Mouse (Mus musculus) kidney, postnatal 14 days (tissue): Measurements from ENCODE around the gene Cacna2d2.
A peak's percentile ranks its signal among the peaks of the same experiment; 100 is the strongest.

ENCODE experiments used
- DNase-seq: peaks from one replicate; pipeline ENCODE4 v3.0.0; 2022; ENCODE audit warnings: mixed read lengths

Cacna2d2 gene

DNA sequence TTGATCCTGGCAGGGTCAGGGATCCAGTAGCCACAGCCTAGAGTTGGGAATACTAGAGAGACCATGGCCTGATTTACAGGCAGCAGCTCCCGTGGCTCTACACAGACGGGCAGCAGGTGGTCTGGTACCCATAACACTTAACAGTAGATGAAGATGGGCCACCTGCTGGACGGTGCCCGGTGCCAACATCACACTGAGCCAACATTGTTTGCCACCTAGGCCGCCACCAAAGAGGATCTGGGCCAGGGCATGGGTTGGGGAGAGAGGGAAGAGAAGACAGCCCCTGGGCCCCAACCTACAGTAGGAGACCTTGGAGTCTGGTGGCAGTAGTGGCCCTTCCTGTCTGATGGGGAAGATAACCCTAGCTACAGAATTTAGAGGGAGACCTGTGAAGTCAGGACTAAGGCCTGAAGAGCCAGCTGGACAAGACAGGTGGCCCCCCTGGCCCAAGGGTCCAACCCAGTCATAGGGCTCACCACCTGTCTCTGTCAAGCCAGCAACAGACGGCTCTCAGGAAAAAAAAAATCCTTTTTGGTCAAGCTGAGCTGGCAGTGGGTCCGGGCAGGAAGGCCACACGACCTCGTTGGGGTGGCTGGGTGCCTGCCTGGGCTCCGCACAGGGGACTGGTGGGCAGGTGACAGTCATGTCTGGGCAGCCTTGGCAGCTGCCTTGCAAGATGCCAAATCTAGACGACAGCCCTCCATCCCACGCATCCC, 102.9 kb downstream of the Cacna2d2 start:
- DNase-seq, result no peak

DNA sequence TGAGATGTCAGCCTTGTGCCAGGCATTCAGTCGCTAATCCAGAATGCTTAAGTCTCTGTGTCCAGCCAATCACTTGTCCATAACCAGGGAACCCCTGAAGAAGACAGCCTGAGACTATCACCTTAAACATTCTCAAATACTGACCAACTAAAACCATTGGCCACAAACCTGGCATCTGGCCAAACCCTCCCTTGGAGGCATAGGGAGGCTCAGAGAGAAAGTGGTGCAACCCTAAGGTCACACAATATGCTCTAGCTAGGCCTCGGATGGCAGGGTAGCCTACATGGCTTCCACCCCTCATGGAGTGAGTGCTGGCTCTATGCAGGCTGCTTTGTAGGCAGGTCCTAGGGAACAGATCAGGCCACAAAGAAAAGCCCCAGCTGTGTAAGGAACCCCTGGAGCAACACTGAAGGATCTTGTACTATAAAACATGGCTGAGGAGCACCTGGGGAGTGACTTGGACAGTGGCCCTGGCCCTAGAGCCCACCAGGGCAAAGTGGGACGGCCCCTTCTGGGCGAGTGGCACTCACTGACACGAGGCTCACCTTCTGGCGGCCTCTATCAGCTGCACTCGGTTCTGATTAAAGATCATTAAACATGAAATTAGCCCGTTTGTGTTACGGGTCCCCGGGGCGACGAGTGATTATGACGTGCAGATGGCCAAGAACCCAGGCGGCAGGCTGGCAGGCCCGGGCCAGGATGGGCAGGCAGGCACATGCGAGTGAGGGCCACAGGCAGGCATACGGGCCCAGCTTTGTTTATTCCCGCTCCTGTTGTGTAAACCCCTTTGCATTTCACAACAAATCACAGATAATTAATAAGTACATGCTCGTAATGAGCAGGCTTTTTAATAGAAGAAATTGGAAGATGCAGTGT, 105.5 kb downstream of the Cacna2d2 start:
- DNase-seq, result no peak

DNA sequence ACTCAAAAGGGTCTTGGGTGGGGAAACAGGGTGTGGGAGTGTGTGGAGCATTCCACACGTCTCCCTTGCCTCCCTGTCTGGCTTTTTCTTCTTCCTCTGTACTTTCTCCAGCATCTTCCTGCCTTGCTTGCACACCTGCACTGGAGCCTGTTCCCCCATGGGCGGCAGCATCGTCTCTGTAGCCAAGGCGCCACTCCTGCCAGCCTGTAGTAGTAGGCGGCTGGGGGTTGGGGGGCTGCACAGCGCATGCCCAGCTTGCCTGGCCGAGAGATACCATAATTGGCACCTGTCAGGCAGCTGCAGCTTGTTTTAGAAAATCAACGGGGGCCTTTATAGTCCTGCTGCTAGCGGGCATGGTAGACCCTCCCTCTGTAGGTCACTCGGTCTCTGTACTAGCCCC, 108.9 kb downstream of the Cacna2d2 start:
- no peak for DNase-seq

DNA sequence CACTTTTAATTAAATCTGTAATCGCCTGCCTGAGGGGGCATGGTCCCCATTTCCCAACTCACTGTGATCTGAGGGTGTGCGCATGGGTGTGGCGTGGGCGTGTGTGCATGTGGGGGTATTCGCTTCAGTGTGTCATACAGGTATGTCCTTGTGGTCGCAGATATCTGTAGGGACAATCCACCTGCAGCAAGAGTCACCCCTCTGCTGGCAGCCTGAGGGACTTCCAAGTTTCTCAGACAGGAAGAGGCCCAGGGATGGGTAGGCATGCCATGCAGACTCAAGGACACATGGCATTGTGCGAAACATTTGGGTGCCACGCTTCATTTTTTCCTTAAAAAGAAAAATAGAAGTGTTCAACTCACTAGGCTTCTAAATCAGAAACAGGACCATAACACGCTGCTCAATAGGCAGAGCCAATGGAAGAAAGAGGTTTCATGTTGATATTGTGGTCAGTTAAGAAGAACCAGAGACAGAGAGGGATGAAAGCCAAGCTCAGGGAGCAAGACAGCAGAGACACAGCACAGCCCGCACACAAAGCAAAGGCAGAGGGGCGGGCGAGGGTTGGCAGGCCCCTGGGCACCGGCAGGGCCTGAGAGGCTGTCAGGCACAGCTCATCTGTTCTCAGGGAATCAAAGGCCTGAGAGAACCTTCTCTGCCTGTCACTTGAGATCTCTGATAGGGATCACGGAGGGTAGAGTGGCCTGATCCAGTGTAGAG, 111.1 kb downstream of the Cacna2d2 start:
- DNase-seq, result no peak

DNA sequence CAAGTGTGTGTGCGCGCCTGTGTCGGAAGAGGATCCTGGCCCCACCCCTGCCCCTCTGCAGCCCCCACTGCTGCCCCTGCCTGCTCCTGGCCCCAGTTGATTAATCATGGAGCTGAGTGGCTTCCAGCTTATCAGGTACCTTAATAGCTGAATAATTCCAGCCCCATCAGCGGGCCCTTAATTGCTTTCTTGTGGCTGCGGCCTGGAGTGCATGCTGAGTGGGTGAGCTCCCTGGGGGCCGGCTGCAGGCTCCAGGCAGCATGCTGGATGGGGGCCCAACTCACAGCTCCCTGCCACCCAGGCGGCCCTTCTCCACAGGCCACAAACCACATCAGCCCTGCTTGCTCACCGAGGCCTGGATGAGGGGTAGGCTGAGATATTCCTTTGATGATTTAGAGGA, 112.0 kb downstream of the Cacna2d2 start:
- no peak for DNase-seq

DNA sequence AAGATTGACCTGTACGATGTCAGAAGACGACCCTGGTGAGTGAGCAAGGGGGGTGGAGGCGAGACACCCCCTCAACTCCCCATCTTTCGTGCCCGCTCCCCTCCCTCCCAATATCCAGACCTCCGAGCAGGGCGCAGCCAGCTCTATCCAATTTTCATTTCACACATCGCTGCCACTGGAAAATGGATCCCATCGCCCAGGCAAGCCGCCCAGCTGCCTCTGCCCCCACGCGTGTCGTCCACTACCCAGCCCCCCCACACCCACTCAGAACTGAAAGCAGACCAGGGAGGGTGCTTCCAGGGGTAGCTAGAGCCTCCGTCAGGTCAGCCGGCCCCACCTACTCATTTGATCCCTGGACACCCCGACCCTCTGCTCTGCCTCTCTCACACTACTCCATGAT, 112.9 kb downstream of the Cacna2d2 start:
- DNase-seq, result no peak

DNA sequence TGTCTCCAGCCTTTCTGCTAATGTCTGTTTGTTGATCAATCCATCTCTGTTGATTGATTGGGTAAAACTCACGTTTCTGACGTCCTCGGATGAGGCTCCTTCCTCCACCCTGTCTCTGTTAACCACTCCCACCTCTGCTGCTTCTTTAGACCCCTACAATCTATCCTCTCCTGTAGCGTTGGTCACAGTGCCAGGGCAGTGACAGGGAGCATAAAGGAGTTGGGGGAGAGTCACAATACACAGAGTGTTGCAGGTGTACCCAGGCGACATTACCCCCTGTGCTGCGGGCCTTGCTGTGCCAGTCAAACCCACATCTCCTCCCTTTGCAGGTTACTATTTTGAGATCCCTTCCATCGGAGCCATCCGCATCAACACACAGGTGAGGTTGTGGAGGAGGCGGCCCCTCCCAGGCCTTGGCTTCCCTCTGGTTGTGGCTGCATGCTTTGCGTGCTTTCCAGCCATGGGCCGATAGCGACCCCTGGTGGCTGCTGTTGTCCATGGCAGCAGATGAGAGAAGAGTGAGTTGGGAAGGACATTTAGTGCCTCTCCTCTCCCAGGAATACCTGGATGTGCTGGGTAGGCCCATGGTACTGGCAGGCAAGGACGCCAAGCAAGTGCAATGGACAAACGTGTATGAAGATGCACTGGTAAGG, 115.0 kb downstream of the Cacna2d2 start:
- peak; percentile 83 for DNase-seq

DNA sequence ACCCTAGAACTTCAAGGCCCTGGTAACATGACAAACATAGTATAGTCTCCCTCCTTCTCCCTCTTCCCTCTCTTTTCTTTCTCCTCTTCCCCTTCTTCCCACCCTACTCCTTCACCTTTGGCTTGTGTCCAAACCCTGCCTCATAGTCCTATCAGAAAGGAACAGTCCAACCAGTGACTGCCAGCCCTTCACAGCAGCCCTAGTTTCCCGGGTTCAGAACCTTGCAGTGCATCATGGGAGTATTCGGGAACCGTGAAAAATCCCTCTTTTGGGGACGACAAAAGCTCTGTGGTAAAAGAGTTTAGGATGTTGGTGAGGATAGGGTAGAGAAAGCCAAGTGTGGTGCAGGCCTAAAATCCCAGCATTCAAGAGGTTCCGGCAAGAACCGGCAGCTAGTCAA, 120.9 kb downstream of the Cacna2d2 start:
- DNase-seq, result no peak

DNA sequence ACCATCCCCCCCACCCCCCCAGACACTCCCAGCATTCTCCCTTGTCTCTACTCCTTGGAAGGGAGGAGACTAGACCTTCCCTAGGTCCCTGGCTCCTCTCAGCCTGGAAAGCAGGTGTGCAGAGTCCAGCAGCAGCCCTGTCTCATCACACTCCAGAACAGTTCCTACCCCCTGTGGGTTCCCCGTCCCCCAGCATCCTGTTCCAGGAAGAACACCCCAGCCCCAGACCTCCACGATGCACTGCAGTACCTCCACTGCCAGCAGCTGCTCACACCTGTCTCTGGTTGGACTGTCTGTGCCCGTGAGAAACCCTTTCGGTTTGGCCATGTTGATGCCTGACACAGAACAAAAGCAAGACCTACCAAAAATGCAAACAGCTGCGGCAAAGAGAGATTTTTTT, 121.8 kb downstream of the Cacna2d2 start:
- no peak for DNase-seq

DNA sequence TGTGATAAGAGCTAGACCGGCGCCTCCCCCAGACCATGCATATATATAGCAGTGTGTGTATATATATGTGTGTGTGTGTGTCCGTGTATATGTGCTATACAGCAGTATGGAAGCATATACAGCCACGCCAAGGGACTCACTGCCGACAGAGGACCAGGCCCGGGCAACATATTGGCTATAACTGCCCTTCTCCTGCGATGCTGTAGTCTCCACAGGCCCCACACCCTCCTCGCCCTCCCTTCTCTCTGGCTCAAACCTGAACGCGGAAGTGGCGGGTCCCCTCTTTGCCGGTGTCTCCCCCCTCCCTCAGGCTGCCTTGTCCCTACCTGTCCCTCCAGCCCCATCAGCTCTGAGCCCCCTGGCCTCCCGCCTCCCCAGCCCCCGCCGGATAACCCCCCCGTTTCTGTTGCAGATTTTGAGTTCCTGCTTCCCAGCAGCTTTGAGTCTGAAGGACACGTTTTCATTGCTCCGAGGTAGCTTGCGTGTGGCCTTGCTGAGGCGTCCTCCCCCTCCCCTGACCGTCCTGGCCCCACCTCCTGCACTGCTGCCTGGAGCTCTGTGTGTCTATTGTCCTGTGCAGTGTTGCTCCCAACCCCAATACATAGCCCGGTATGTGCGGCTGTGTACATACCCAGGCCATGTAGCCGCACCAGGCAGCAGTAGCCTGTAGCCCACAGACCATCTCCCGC, 122.4 kb downstream of the Cacna2d2 start:
- DNase-seq, result no peak

DNA sequence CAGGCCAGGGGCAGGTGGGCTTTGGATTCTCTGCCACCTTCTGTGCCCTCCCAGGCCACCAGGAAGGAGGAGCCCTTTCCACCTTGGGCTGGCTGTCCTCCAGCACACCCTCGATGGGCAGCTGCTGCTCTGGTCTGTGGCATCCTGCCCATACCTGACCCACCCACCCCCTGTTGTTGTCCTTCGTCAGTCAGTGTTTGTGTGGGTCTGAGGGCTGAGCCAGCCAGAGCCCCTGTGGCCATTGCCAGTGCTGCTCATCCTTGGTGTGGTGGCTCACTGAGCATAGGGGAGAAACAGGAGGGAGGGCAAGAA, 122.9 kb downstream of the Cacna2d2 start:
- no peak for DNase-seq

DNA sequence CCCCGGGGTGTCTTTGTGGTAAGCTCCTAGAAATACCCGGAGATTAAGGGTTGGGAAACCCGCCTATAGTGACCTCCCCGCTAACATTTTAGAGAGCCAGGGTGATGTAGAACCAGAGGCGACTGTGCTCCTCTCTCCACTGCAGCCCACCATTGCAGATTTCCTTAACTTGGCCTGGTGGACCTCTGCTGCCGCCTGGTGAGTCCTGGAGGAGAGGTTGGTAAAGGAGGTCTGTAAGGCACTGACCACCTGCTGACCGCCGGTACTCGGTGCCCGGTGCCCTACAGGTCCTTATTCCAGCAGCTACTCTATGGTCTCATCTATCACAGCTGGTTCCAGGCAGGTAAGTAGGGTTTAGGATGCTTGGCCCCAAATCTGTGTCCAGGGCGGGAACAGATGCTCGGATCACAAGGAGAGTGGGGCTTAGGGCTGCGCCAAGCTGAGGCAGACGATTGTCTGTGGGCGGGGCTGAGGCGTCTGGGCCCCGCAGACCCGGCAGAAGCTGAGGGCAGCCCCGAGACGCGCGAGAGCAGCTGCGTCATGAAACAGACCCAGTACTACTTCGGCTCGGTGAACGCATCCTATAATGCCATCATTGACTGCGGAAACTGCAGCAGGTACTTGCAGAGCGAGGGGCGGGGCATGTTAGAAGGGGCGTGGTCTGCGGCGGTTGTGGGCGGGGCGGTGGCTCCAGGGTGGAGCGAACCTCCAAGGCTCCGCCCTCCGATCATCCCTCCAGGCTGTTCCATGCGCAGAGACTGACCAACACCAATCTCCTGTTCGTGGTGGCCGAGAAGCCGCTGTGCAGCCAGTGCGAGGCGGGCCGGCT, 127.0 kb downstream of the Cacna2d2 start:
- peak; percentile 87 for DNase-seq

DNA sequence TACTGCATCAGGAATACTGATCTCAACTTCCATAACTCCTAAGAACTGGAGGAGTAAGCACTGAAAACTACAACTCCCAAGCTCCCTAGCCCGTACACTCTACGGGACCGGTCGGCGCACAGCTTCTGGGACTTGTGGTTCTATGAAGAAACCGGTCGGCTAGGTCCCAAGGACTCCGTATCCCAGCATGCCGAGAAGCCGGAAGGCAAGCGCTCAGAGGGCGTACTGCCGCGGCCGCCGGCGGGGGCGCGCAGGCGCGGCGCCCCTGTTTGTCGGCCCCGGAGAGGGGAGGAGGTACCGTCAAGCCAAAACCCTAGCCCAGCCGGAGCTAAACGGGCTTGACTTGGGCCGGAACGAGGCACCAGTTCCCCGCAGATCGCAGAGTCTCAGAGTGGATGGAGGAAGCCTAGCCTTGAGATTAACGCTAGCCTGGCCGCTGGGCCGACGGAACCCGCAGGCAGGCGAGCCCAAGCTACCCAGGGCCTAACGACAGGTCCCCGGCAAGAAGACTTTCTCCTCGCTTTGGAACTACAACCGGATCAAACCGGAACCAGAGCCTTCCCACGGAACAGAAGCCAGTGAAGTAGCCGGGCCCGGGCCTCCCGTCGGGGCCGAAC, 134.5 kb downstream of the Cacna2d2 start, which contains the start of gene Tmem115:
Gene Tmem115, plus strand, starts transcription at position 155 of the 617 bp plus-strand sequence.
- peak; percentile 97 for DNase-seq

DNA sequence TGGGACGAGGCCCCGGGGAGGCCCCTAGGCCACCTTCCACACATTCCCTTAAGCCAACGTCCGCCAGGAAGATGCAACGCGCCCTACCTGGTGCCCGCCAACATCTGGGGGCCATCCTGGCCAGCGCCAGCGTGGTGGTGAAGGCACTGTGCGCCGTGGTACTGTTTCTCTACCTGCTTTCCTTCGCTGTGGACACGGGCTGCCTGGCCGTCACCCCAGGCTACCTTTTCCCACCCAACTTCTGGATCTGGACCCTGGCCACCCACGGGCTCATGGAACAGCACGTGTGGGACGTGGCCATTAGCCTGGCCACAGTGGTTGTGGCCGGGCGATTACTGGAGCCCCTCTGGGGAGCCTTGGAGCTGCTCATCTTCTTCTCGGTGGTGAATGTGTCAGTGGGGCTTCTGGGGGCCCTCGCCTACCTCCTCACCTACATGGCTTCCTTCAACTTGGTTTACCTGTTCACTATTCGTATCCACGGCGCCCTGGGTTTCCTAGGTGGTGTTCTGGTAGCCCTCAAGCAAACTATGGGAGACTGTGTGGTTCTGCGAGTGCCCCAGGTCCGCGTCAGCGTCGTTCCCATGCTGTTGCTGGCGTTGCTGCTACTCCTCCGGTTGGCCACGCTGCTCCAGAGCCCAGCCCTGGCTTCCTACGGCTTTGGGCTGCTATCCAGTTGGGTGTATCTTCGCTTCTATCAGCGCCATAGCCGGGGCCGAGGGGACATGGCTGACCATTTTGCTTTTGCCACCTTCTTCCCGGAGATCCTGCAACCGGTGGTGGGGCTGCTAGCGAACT, 135.2 kb downstream of the Cacna2d2 start:
- no peak for DNase-seq

DNA sequence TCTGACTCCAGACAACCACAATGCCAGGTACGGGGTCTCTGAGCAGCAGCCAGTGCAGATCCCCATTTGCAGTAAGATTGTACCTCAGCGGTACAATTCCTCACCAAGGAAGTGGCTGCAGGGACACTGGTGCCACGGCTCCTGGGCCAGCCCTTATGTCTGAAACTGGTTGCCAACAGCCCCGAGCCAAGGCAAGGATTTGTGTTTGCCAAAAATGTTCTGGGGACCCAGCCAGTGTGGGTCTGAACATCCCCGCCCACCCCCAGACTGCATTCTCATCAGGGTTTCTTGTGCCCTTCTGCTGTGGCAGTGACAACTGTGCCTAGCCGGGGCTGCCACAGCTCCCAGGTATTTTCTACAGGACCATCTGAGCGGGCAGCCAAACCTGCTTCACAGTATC, 138.8 kb downstream of the Cacna2d2 start:
- DNase-seq, result no peak

DNA sequence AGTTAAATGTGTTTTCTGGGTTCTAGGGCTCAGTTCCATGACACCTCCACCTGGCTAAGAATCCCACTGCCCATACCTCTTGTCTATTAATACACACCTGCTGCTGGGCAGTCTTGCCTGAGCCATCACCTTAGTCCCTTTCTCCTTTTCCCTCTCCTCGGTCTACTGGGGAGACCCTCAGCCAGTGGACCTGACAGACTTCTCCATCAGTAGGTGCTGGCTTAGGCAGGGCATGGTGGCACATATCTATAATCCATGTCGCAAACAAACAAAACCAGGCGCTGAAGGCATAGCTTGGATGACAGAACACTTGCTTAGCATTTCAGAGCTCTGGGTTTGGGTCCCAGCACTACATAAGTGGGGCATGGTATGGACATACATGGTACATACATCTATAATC, 139.3 kb downstream of the Cacna2d2 start:
- no peak for DNase-seq

DNA sequence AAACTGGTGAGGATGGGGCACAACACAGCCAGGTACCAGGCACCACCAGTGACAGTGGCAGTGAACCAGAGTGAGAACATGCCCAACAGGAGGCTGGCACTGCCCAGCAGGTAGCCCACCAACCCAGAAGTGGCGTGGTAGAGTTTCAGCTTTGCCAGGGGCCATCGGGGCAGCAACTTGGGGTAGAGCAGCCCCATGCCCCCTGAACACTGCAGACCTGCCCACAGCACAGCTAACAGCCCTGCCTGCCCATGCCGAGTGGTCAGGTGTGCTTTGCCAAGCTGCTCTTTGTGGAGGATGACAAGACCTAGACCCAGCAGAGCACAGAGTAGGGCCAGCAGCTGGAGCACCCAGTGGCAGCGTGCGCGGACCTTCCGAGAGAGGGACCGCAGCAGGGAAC, 140.5 kb downstream of the Cacna2d2 start:
- DNase-seq, result no peak

DNA sequence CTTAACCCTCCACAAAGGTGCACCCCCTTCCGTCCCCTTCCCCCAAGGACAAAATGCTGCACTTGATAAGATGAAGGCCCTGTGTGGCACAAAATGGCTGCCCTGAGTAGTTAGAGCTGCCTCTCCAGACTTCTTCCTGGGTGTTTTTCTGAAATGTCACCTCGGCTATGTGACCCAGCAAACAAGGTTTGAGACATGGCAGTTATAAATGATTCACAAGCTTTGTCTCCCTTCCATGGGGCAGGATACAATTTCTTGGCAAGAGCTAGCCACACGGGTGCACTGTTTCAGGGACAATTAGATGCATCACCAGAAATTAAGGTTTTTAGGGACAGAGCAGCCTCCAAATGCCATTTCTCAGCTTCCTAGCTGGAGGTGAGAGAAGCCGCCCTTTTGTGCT, 141.0 kb downstream of the Cacna2d2 start:
- DNase-seq, result no peak

DNA sequence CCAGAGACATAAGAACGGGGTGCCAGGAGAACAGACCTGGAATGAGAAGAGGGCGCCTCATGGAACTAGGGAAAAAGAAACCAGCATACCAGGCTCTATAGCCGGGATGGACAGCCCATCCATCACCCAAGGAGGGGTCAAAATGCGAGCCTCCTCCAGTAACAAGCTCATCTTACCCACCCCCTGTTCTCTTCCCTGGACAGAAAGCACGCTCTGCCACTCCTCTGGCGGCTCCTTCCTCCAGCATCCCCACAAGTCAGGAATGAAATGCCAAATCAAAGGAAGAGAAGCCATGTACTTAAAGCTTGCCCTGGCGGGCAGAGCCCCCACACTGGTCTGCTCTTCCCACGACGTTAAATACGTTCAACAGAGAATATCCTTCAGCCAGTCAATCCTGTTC, 141.6 kb downstream of the Cacna2d2 start:
- no peak for DNase-seq
